8 mouse cellular contexts compared by ENCODE assay signal in the genomic region with DNA sequence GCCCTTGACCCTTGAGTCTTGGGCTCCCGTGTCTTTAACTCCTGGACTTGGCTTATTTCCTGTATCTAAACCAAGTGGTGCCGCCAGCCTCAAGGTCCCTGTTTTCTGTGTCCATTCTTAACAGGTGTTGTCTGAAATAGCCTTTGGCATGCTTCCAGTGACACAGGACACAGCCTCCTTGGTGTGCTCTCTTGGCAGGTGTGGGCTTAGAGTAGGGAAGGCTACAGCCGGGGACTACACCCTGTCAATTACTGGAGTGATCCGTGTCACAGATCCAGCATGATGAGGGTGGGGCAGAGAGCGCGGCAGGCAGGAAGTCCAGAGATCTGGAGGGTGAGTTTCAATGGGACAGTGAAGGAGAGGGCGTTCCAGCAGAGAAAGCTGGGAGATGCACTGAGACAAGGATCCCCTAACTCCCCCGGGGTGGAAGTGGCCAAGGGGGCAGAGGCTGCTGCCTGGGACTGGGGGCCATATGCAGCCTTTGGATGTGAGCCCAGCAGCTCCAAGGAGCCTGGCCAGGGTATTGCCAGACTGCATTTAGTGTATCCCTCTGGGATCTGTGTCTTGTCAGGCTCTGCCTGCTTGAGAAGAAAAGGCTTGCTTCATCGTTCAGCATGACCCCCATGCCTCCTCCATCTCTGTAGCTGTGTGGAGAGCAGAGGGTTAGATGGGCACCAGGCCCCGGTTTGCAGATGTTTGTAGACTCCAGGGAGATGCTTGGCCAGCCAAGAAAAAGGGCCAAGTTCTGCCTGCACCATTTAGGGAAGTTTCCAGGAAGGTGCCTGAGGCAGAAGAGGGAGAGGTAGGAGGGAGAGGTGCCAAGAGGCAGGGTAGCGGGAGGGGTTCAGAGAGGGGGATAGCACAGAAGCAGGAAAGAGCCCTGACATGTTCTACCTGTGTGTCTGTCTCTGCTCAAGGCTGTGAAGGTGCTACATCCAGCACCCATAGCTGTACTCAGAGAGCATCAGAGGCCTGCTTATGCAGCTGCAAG. TPM values are rescaled to one million over a fixed set of nuclear protein-coding genes. Genes with fewer than 3 reads are reported as not detected.
A peak's percentile ranks its signal among the peaks of the same experiment; 100 is the strongest.
DNase-seq lines count a peak whose midpoint lies in the region; ATAC-seq and TF ChIP-seq lines count a peak whose summit lies in the region.

No protein-coding gene starts in this region.

- WGBS in intestine, embryonic 15.5 days, result 43% methylated on average over 11 of the region's 11 CpGs

- H3K27ac ChIP-seq in intestine, embryonic 15.5 days, result peak overlapping the region; percentile 93

- peak overlapping the region; percentile 57 for H3K4me3 ChIP-seq in E14TG2a.4 (replicated peaks; ENCODE audit: low read length)
- no peak overlapping the region for H3K4me3 ChIP-seq in intestine, embryonic 15.5 days (replicated peaks)

- H3K4me1 ChIP-seq in E14TG2a.4 (replicated peaks; ENCODE audit: low read depth, low read length), result peaks cover 56% of the 10 kb centered on the region
- H3K4me1 ChIP-seq in intestine, embryonic 15.5 days (replicated peaks), result peaks cover 47% of the 10 kb centered on the region

- H3K9me3 ChIP-seq in E14TG2a.4 (ENCODE audit: low read length), result no peaks in the 10 kb centered on the region
- H3K9me3 ChIP-seq in intestine, embryonic 15.5 days, result no peaks in the 10 kb centered on the region

- ATAC-seq in intestine, embryonic 15.5 days, result peak; percentile 72
- ATAC-seq in CD4-positive, CD25-positive, alpha-beta regulatory T cell, adult 4 months, result no peak

- DNase-seq in adrenal gland, postnatal 14 days, result peak; percentile 25
- DNase-seq in adrenal gland, postnatal 4 days (ENCODE audit: low spot score in 2 of 2), result no peak
- DNase-seq in cerebellum, postnatal 25 days, result peak; percentile 41 to 50
- DNase-seq in urinary bladder, adult 2 months (ENCODE audit: low spot score), result no peak
- no peak for DNase-seq in gastrocnemius, adult 18-20 months (ENCODE audit: low spot score)

- H3K9ac ChIP-seq in intestine, embryonic 15.5 days, result no peak overlapping the region

- 0 out of 2 replicates have a peak, but pooled peaks cover 4% of the 10 kb centered on the region for H3K27me3 ChIP-seq in E14TG2a.4 (ENCODE audit: insufficient read depth, low read length)
- no peaks in the 10 kb centered on the region for H3K27me3 ChIP-seq in intestine, embryonic 15.5 days (replicated peaks)

- peak overlapping the region; percentile 37 for H3K4me2 ChIP-seq in intestine, embryonic 15.5 days (replicated peaks)

- no peak for TF ChIP-seq CTCF in E14TG2a.4 (conservative IDR thresholded peaks at IDR 0.05; ENCODE audit: low read length)

- H3K36me3 ChIP-seq in E14TG2a.4 (ENCODE audit: insufficient read depth, low read length), result no peaks in the 10 kb centered on the region
- no peaks in the 10 kb centered on the region for H3K36me3 ChIP-seq in intestine, embryonic 15.5 days

RNA-seq across cellular contexts. Expression of a gene that starts 30.0 kb away (rescaled TPM):
- 52.5 and 55.7 TPM in 2 replicates for total RNA-seq in adrenal gland, postnatal 14 days (2021)
- total RNA-seq in adrenal gland, postnatal 4 days (2021), result 1 to 10 TPM; 9.1 to 9.7 TPM
- polyA plus RNA-seq in intestine, embryonic 15.5 days (2015; fragmentation: Nextera tagmentation; extraction: Ambion mirVana), result 22.7 and 25.8 TPM in 2 replicates
- polyA plus RNA-seq in CD4-positive, CD25-positive, alpha-beta regulatory T cell, adult 4 months (2017; shearing (Covaris generic)), result 1 to 10 TPM in 1 of 2 experiments, under 1 TPM in 1; 0.32 to 1.2 TPM
- polyA plus RNA-seq in urinary bladder, adult 2 months (2012; rRNA removed), result 25.1 and 28.9 TPM in 2 replicates
- total RNA-seq in gastrocnemius, adult 18-20 months (2021), result 100 to 1,000 TPM; 109 to 181 TPM

RNA-seq across cellular contexts. Expression of a gene that starts 30.4 kb away (rescaled TPM):
- total RNA-seq in adrenal gland, postnatal 14 days (2021), result 46.4 and 48.0 TPM in 2 replicates
- total RNA-seq in adrenal gland, postnatal 4 days (2021), result 10 to 100 TPM; 47.5 to 49.4 TPM
- 9.1 and 9.6 TPM in 2 replicates for polyA plus RNA-seq in intestine, embryonic 15.5 days (2015; fragmentation: Nextera tagmentation; extraction: Ambion mirVana)
- polyA plus RNA-seq in CD4-positive, CD25-positive, alpha-beta regulatory T cell, adult 4 months (2017; shearing (Covaris generic)), result 10 to 100 TPM; 11.7 to 16.0 TPM
- 12.6 and 16.6 TPM in 2 replicates for polyA plus RNA-seq in urinary bladder, adult 2 months (2012; rRNA removed)
- 1 to 10 TPM; 6.1 to 8.1 TPM for total RNA-seq in gastrocnemius, adult 18-20 months (2021)

Comparison
In these comparisons a context has a peak if more than half of its experiments do, and no peak if none do; other contexts are left out.
1. DNase-seq: peak in adrenal gland, postnatal 14 days (single experiment) and cerebellum, postnatal 25 days (2 of 2); none in adrenal gland, postnatal 4 days (0 of 2), urinary bladder, adult 2 months (single experiment) and gastrocnemius, adult 18-20 months (single experiment).